Mouse (Mus musculus) spleen, adult 2 months (tissue): Measurements from ENCODE around the gene Psmb9.

Experiments
- CTCF ChIP-seq: fragments of 200-500 bp; IDR thresholded peaks from 2 replicates; pipeline ENCODE4 v1.5.1; 2011; ENCODE audit warnings: mild to moderate bottlenecking, inconsistent platforms; ENCODE audit not compliant: insufficient read depth, insufficient read length, insufficient replicate concordance; ENCODE audit errors: extremely low read depth
- POLR2A ChIP-seq: fragments of 200-500 bp; IDR thresholded peaks from 2 replicates; pipeline ENCODE4 v1.6.1; 2011; ENCODE audit warnings: low read depth, low read length, inconsistent platforms

GRCm38 (mm10) chr17:34139416-34139815 is 48.1 kb downstream of the Psmb9 start:
- TF ChIP-seq POLR2A, result no peak
- no peak for TF ChIP-seq CTCF
